Mouse (Mus musculus) heart, postnatal 0 days (tissue): ENCODE measurements around the gene Nfatc2ip.

ENCODE experiments used
- CTCF ChIP-seq: IDR thresholded peaks from 2 replicates; pipeline ENCODE4 v1.5.1; 2016; ENCODE audit warnings: antibody characterized with exemption, control low read depth, low read depth
- EP300 ChIP-seq: IDR thresholded peaks from 2 replicates; pipeline ENCODE4 v1.6.1; 2016; ENCODE audit warnings: antibody characterized with exemption, low read depth

DNA sequence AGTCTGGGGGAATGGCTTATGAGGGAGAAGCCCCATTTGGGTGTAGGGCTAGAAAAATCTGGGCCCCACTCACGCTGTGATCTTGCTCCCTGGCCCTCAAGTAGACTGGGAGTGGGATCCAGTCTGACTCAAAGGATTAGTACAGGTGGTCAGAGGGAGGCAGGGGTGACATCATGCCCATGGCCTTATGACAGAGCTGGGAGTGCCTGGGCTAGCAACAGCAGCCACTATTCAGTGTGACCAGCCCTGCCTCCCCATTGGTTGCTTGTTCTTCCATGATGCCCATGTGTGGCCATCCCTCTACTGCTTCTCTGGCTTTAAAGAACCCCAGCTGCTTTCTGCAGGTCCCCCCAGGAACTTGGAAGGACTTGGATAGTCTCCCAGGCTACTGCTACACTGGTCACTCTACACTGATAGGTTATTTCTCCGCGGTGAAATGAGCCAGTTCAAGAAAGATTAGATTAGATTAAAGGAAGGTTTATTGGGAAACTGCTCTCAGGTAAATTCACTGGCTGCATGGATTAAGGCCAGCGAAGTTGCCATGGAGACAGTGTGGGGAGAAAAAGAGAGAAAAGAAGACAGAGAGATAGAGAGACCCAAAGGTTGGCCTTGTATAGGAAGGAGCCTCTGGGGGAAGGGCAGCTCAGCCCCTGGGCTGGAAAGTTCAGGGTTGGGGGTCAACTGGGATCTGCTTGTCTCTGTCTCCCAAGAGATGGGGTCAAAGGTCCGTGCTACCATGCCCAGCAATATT is 40.5 kb downstream of the Nfatc2ip start:
- TF ChIP-seq EP300 = no peak
- TF ChIP-seq CTCF = no peak
